Mouse (Mus musculus): ENCODE measurements around the gene Crhbp. TPM values are rescaled to one million over a fixed set of nuclear protein-coding genes. Genes with fewer than 3 reads are reported as not detected.

Gene Crhbp
- total RNA-seq, 2 experiments from 2014 or later: not detected

- ATAC-seq (replicated peaks; ENCODE audit: low FRiP score, poor library complexity, severe bottlenecking): no peak
These were observed 19.2 kb downstream of the Crhbp start for GRCm38 (mm10) chr13:95425484-95425883.

- no peak for ATAC-seq (replicated peaks; ENCODE audit: low FRiP score, poor library complexity, severe bottlenecking)
These were observed 19.8 kb downstream of the Crhbp start for GRCm38 (mm10) chr13:95424932-95425331.

GRCm38 (mm10) chr13:95419204-95419749 is 25.4 kb downstream of the Crhbp start:
- no peak for ATAC-seq (replicated peaks; ENCODE audit: low FRiP score, poor library complexity, severe bottlenecking)

- ATAC-seq (replicated peaks; ENCODE audit: low FRiP score, poor library complexity, severe bottlenecking): no peak
These were observed 26.0 kb downstream of the Crhbp start for GRCm38 (mm10) chr13:95418575-95419203.

GRCm38 (mm10) chr13:95412257-95412656 is 32.5 kb downstream of the Crhbp start:
- no peak for ATAC-seq (replicated peaks; ENCODE audit: low FRiP score, poor library complexity, severe bottlenecking)

GRCm38 (mm10) chr13:95393242-95393641 is 51.5 kb downstream of the Crhbp start:
- no peak for ATAC-seq (replicated peaks; ENCODE audit: low FRiP score, poor library complexity, severe bottlenecking)

- ATAC-seq (replicated peaks; ENCODE audit: low FRiP score, poor library complexity, severe bottlenecking): peak; percentile 89
These were observed 54.6 kb downstream of the Crhbp start for GRCm38 (mm10) chr13:95389866-95390865.

GRCm38 (mm10) chr13:95388226-95388625 is 56.5 kb downstream of the Crhbp start:
- no peak for ATAC-seq (replicated peaks; ENCODE audit: low FRiP score, poor library complexity, severe bottlenecking)

GRCm38 (mm10) chr13:95382418-95382817 is 62.3 kb downstream of the Crhbp start:
- ATAC-seq (replicated peaks; ENCODE audit: low FRiP score, poor library complexity, severe bottlenecking): no peak

Other genes starting within 250 kb of the Crhbp start
- gene Pde8b, start 194.6 kb downstream of the Crhbp start, total RNA-seq (2015; ENCODE audit: low replicate concordance): 1.5 TPM in 1 of 2 replicates, not detected in the other
- gene Pde8b, start 194.6 kb downstream of the Crhbp start, total RNA-seq (2017; ENCODE audit: low replicate concordance): 0.26 TPM in 1 of 2 replicates, not detected in the other
- 5.9 and 7.7 TPM in 2 replicates for gene Zbed3, start 121.3 kb downstream of the Crhbp start, total RNA-seq (2015; ENCODE audit: low replicate concordance)
- gene Zbed3, start 121.3 kb downstream of the Crhbp start, total RNA-seq (2017; ENCODE audit: low replicate concordance): 1.1 TPM in 1 of 2 replicates, not detected in the other
- 18.2 and 19.8 TPM in 2 replicates for gene Aggf1, start 69.6 kb downstream of the Crhbp start, total RNA-seq (2015; ENCODE audit: low replicate concordance)
- gene Aggf1, start 69.6 kb downstream of the Crhbp start, total RNA-seq (2017; ENCODE audit: low replicate concordance): 18.1 and 20.1 TPM in 2 replicates
- not detected in 2 replicates for gene S100z, start 33.8 kb upstream of the Crhbp start, total RNA-seq (2015; ENCODE audit: low replicate concordance)
- gene S100z, start 33.8 kb upstream of the Crhbp start, total RNA-seq (2017; ENCODE audit: low replicate concordance): not detected in 2 replicates
- not detected in 2 replicates for gene F2rl1, start 80.3 kb upstream of the Crhbp start, total RNA-seq (2015; ENCODE audit: low replicate concordance)
- 0.42 TPM in 1 of 2 replicates, not detected in the other for gene F2rl1, start 80.3 kb upstream of the Crhbp start, total RNA-seq (2017; ENCODE audit: low replicate concordance)
- gene F2r, start 173.6 kb upstream of the Crhbp start, total RNA-seq (2015; ENCODE audit: low replicate concordance): 4.8 and 5.0 TPM in 2 replicates
- gene F2r, start 173.6 kb upstream of the Crhbp start, total RNA-seq (2017; ENCODE audit: low replicate concordance): 1.4 and 3.3 TPM in 2 replicates